Mouse (Mus musculus): Measurements from ENCODE around the gene Eomes.

DNA sequence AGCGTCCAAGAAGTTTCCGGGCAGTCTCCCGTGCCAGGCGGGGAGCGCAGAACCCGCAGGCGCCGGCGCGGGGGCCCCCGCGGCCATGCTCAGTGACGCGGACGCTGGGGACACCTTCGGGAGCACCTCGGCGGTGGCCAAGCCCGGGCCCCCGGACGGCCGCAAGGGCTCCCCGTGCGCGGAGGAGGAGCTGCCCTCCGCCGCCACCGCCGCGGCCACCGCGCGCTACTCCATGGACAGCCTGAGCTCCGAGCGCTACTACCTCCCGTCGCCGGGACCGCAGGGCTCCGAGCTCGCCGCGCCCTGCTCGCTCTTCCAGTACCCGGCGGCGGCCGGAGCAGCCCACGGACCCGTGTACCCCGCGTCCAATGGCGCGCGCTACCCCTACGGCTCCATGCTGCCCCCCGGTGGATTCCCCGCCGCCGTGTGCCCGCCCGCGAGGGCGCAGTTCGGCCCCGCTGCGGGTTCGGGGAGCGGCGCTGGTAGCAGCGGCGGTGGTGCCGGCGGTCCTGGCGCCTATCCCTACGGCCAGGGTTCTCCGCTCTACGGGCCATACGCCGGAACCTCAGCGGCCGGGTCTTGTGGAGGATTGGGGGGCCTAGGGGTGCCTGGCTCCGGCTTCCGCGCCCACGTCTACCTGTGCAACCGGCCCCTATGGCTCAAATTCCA is 961 bp downstream of the Eomes start:
- TF ChIP-seq POLR2A (IDR thresholded peaks at IDR 0.05; ENCODE audit: borderline replicate concordance, extremely low read depth, low read depth, low read length) (no peak), CTCF (IDR thresholded peaks at IDR 0.05; ENCODE audit: insufficient read depth, low read length) (no peak)
